Mouse (Mus musculus) liver, embryonic 14.5 days (tissue): ENCODE measurements around the gene Efhc1. TPM values are rescaled to one million over a fixed set of nuclear protein-coding genes. Genes with fewer than 3 reads are reported as not detected.

Experiments
- ATAC-seq: fragments of 200-750 bp; cut with Nextera tagmentation; 2 replicates; pipeline ENCODE4 v1.8.0; 2017; ENCODE audit warnings: moderate number of reproducible peaks, mild to moderate bottlenecking, moderate library complexity; ENCODE audit not compliant: insufficient read depth
- DNase-seq, 3 experiments: peaks; one replicate each; pipeline ENCODE4 v3.0.0-alpha.2; 2012 to 2013; ENCODE audit warnings: low read depth in 3 of 3, low spot score in 3 of 3
- H3K27ac ChIP-seq: fragments of 300-500 bp; sonication (generic); 2 replicates; pipeline ENCODE4 v1.5.1; 2014; ENCODE audit warnings: moderate library complexity, mild to moderate bottlenecking, control low read depth, inconsistent platforms
- H3K27me3 ChIP-seq: fragments of 300-500 bp; sonication (generic); 2 replicates; pipeline ENCODE4 v1.6.1; 2014; ENCODE audit warnings: mild to moderate bottlenecking, low read length, moderate library complexity; ENCODE audit not compliant: control insufficient read depth, insufficient read depth
- H3K36me3 ChIP-seq: fragments of 300-500 bp; sonication (generic); replicated peaks from 2 replicates; pipeline ENCODE4 v1.6.1; 2014; ENCODE audit warnings: low read depth; ENCODE audit not compliant: control insufficient read depth, insufficient read depth
- H3K4me1 ChIP-seq, 2 experiments: fragments of 200-500 bp in 1 of 2; fragments of 300-500 bp in 1 of 2; sonication (generic) in 1 of 2; replicated peaks; 2 replicates each; pipeline ENCODE4 v1.6.1; 2012 to 2014; ENCODE audit warnings: antibody characterized with exemption in 1 of 2, inconsistent platforms in 1 of 2, low read length in 1 of 2; ENCODE audit not compliant: control insufficient read depth in 2 of 2, insufficient read depth in 2 of 2
- H3K4me2 ChIP-seq: fragments of 300-500 bp; sonication (generic); 2 replicates; pipeline ENCODE4 v1.6.1; 2014; ENCODE audit warnings: low read depth, mild to moderate bottlenecking, control low read depth, moderate library complexity
- H3K4me3 ChIP-seq, 2 experiments: fragments of 200-500 bp in 1 of 2; fragments of 300-500 bp in 1 of 2; sonication (generic) in 1 of 2; 2 replicates each; pipeline ENCODE4 v1.5.1; 2012 to 2014; ENCODE audit warnings: low read depth in 2 of 2, low read length in 2 of 2, mild to moderate bottlenecking in 2 of 2, control low read depth in 1 of 2, inconsistent platforms in 1 of 2, moderate library complexity in 1 of 2; ENCODE audit not compliant: insufficient read depth in 1 of 2
- H3K9ac ChIP-seq: fragments of 300-500 bp; sonication (generic); replicated peaks from 2 replicates; pipeline ENCODE4 v1.6.1; 2014; ENCODE audit warnings: mild to moderate bottlenecking, control low read depth, moderate library complexity
- H3K9me3 ChIP-seq: fragments of 300-500 bp; sonication (generic); 2 replicates; pipeline ENCODE4 v1.6.1; 2016; ENCODE audit warnings: low read length, mixed read lengths; ENCODE audit not compliant: control insufficient read depth
- CTCF ChIP-seq: IDR thresholded peaks from 2 replicates; pipeline ENCODE4 v1.5.1; 2016; ENCODE audit warnings: antibody characterized with exemption, low read depth, control low read depth
- EP300 ChIP-seq: IDR thresholded peaks from 2 replicates; pipeline ENCODE4 v1.6.1; 2016; ENCODE audit warnings: antibody characterized with exemption, low read depth
- WGBS: fragments of 180-500 bp; shearing (Covaris S2); extraction: QIAGEN DNeasy Blood & Tissue Kit; methylation state at CpG from one replicate; pipeline ENCODE4 v1.1.7; 2014; ENCODE audit not compliant: insufficient replicate concordance; 5-methylcytosine and 5-hydroxymethylcytosine counted together
- polyA plus RNA-seq, 2 experiments: library from polyadenylated mRNA; depleted of rRNA in 1 of 2; stranded (reverse) in 1 of 2; unstranded in 1 of 2; fragments of >200 nt; fragmentation: Nextera tagmentation in 1 of 2; extraction: Ambion mirVana in 1 of 2; gene quantifications; 2 replicates each; pipeline versions ENCODE4 v1.2.1 to v1.2.3; 2012 to 2014

Efhc1 gene
- polyA plus RNA-seq, 2 experiments = 0.21 to 0.32 TPM

DNA sequence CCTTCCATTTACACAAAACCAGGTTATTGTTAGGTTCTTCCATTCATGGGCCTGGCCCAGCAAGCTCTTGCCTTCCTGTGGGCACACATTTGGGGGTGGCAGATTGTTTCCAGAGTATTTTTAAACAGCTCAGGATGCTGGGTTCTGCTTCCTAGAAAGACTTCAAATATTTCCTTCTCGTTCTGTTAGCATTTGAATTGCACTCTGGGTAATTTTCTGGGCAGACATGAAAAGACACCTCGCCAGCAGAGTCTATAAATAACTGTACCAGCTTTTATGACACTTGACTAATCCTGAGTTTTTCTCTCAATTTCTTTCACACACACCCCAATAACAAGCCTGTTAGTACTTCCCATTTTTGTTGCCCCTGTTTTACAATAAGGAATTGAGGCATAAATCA, 10.1 kb upstream of the Efhc1 start:
- no peak for ATAC-seq
- TF ChIP-seq EP300 = no peak
- TF ChIP-seq CTCF = no peak
- Histone ChIP-seq H3K4me1 (no peaks in the 10 kb centered on the region), H3K9me3 (no peaks in the 10 kb centered on the region), H3K4me2 (no peak overlapping the region), H3K36me3 (no peaks in the 10 kb centered on the region), H3K27me3 (no peaks in the 10 kb centered on the region), H3K9ac (no peak overlapping the region), H3K4me3 (no peak overlapping the region), H3K27ac (no peak overlapping the region)
- no peak for DNase-seq
- WGBS = 32% methylated on average over 2 of the region's 2 CpGs

DNA sequence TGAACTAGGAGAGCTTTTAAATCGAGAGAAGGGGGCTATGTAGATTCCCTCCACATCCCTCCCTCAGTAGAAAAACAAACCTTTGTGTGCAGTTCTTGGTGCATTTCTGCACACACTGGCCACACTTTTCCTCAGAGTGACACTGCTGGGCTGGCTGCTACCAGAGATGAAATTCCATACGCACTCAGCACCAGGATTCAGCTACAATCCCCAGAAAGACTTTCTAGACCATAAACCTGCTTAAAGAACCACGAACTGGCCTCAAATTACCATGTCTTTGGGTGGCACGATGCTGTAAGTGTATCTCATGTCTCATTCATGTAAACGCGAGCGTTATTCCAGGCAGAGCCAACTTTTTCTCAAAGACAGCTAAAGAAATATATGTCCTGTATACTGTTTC, 9.6 kb upstream of the Efhc1 start:
- no peak for ATAC-seq
- no peak overlapping the region for H3K27ac ChIP-seq
- H3K4me2 ChIP-seq = no peak overlapping the region
- H3K27me3 ChIP-seq = no peaks in the 10 kb centered on the region
- DNase-seq = no peak
- no peaks in the 10 kb centered on the region for H3K9me3 ChIP-seq
- no peak for TF ChIP-seq CTCF
- no peak for TF ChIP-seq EP300
- no peaks in the 10 kb centered on the region for H3K36me3 ChIP-seq
- H3K9ac ChIP-seq = no peak overlapping the region
- no peak overlapping the region for H3K4me3 ChIP-seq
- 71% methylated on average over 7 of the region's 7 CpGs for WGBS
- H3K4me1 ChIP-seq = no peaks in the 10 kb centered on the region

DNA sequence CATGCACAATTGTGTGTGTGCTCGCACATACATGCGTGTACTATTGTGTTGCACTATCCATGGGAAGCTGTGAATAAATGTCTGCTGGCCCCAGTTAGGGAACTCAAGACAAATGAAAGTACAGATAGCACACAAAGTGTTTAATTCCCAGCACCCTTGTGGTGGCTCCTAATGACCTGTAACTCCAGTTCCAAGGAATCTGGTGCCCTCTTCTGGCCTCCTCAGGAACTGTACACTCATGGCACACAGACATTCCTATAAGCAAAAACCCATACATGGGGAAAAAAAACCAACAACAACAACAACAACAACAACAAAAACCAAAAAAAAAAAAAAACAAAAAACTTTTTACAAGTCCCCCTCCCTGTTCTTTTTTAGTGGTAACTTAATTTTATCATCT, 8.4 kb upstream of the Efhc1 start:
- Histone ChIP-seq H3K27ac (no peak overlapping the region), H3K9me3 (no peaks in the 10 kb centered on the region), H3K4me3 (no peak overlapping the region), H3K27me3 (no peaks in the 10 kb centered on the region), H3K4me2 (no peak overlapping the region), H3K4me1 (no peaks in the 10 kb centered on the region), H3K9ac (no peak overlapping the region), H3K36me3 (no peaks in the 10 kb centered on the region)
- DNase-seq (no peak), ATAC-seq (no peak)
- 83% methylated on average over 2 of the region's 2 CpGs for WGBS
- TF ChIP-seq EP300 (no peak), CTCF (peak; percentile 38)

DNA sequence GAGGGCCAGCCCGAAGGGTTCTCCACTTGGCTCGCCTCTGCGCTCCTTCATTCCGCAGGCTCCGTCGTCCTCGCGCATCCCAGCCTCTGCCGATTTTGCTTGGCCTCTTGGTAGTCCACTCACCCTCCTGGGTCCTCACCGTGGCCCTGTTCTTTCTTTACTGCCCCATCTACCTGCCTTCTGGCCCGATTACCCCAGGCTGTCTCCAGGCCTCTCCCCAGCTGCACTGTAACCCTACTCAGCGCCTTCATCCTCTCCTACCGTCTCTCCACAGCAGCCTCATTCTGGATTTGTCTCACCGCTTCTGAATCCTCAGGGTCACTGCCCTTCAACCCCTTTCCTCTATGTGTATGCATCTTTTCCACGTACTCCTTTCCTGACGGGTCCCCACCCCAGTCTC, 373 bp downstream of the Efhc1 start:
- peak; percentile 29 for ATAC-seq
- H3K36me3 ChIP-seq = no peaks in the 10 kb centered on the region
- peaks cover 0 to 5% of the 10 kb centered on the region in 2 experiments; a peak in 3 of 4 replicates for H3K4me1 ChIP-seq
- peak overlapping the region; percentile 55 for H3K4me3 ChIP-seq
- no peak for TF ChIP-seq EP300
- no peak for TF ChIP-seq CTCF
- H3K27me3 ChIP-seq = no peaks in the 10 kb centered on the region
- H3K27ac ChIP-seq = no peak overlapping the region
- H3K9ac ChIP-seq = peak overlapping the region; percentile 35; the same call in 1 of the 2 replicates
- 16% methylated on average over 16 of the region's 16 CpGs for WGBS
- DNase-seq = no peak
- H3K4me2 ChIP-seq = peak overlapping the region; percentile 69
- no peaks in the 10 kb centered on the region for H3K9me3 ChIP-seq

DNA sequence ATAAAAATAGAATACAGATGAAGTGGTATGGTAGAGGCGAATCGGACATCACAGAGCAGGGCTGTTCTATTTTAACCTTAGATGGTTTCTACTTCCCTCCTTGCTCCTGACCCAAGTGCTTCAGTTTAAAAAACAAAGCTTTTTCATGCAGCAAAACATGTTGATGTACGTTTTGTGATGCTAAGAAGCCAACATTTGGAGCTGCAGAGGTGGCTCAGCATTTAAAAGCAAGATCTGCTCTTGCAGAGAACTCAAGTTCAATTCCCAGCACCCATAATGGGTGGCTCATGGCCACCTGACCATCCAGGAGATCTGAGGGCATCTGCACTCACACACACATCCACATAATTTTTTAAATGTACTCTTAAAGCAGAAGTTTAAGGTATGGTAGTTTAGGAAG, 3.5 kb downstream of the Efhc1 start:
- Histone ChIP-seq H3K9me3 (no peaks in the 10 kb centered on the region), H3K4me1 (peaks cover 0 to 5% of the 10 kb centered on the region in 2 experiments; a peak in 3 of 4 replicates), H3K36me3 (no peaks in the 10 kb centered on the region), H3K27me3 (no peaks in the 10 kb centered on the region), H3K4me3 (no peak overlapping the region), H3K27ac (no peak overlapping the region), H3K4me2 (no peak overlapping the region), H3K9ac (no peak overlapping the region)
- DNase-seq = no peak
- no peak for TF ChIP-seq CTCF
- TF ChIP-seq EP300 = no peak
- WGBS = 58% methylated on average over 3 of the region's 3 CpGs
- no peak for ATAC-seq
